Mouse (Mus musculus) testis, adult 2 months (tissue): ENCODE results near the gene Miga1. TPM values are rescaled to one million over a fixed set of nuclear protein-coding genes. Genes with fewer than 3 reads are reported as not detected.

Experiments
- H3K27ac ChIP-seq: fragments of 200-500 bp; 2 replicates; pipeline ENCODE4 v1.5.1; 2012; ENCODE audit warnings: low read depth, low read length; ENCODE audit not compliant: control insufficient read depth, insufficient read depth
- H3K27me3 ChIP-seq: fragments of 200-500 bp; 2 replicates; pipeline ENCODE4 v1.6.1; 2012; ENCODE audit warnings: mild to moderate bottlenecking, low read length, moderate library complexity; ENCODE audit not compliant: control insufficient read depth, insufficient read depth
- H3K36me3 ChIP-seq: fragments of 200-500 bp; 2 replicates; pipeline ENCODE4 v1.6.1; 2012; ENCODE audit warnings: mild to moderate bottlenecking, low read length; ENCODE audit not compliant: control insufficient read depth, insufficient read depth
- H3K4me1 ChIP-seq: fragments of 200-500 bp; 2 replicates; pipeline ENCODE4 v1.6.1; 2012; ENCODE audit warnings: low read length; ENCODE audit not compliant: control insufficient read depth, insufficient read depth
- H3K4me3 ChIP-seq: fragments of 200-500 bp; 2 replicates; pipeline ENCODE4 v1.5.1; 2012; ENCODE audit warnings: low read depth, mild to moderate bottlenecking, low read length, moderate library complexity, mixed read lengths; ENCODE audit not compliant: control insufficient read depth
- CTCF ChIP-seq: fragments of 200-500 bp; IDR thresholded peaks from 2 replicates; pipeline ENCODE4 v1.5.1; 2012; ENCODE audit warnings: low read depth, mild to moderate bottlenecking, inconsistent platforms, low read length, moderate library complexity; ENCODE audit not compliant: control insufficient read depth, insufficient read depth, insufficient replicate concordance
- POLR2A ChIP-seq: fragments of 200-500 bp; IDR thresholded peaks from 2 replicates; pipeline ENCODE4 v1.6.1; 2012; ENCODE audit warnings: low read depth, mild to moderate bottlenecking, inconsistent platforms, low read length, moderate library complexity; ENCODE audit not compliant: control insufficient read depth
- polyA plus RNA-seq: library from polyadenylated mRNA; depleted of rRNA; stranded (reverse); fragments of >200 nt; gene quantifications from 2 replicates; pipeline ENCODE4 v1.2.3, GENCODE M21; 2012

Miga1 gene
- polyA plus RNA-seq, 1 experiment: 3.6 TPM

GRCm38 (mm10) chr3:152241098-152241497 is 99.1 kb downstream of the Miga1 start:
- no peak overlapping the region for H3K27ac ChIP-seq
- no peaks in the 10 kb centered on the region for H3K27me3 ChIP-seq
- TF ChIP-seq CTCF: no peak
- TF ChIP-seq POLR2A: no peak
- H3K4me1 ChIP-seq: no peaks in the 10 kb centered on the region
- H3K4me3 ChIP-seq: no peak overlapping the region
- H3K36me3 ChIP-seq: no peaks in the 10 kb centered on the region

- H3K4me1 ChIP-seq: no peaks in the 10 kb centered on the region
- no peak for TF ChIP-seq CTCF
- TF ChIP-seq POLR2A: no peak
- H3K4me3 ChIP-seq: no peak overlapping the region
- H3K27me3 ChIP-seq: no peaks in the 10 kb centered on the region
- H3K27ac ChIP-seq: no peak overlapping the region
- no peaks in the 10 kb centered on the region for H3K36me3 ChIP-seq
Observed at GRCm38 (mm10) chr3:152239592-152239991, 100.6 kb downstream of the Miga1 start.

- no peak overlapping the region for H3K4me3 ChIP-seq
- H3K27ac ChIP-seq: no peak overlapping the region
- H3K36me3 ChIP-seq: no peaks in the 10 kb centered on the region
- H3K27me3 ChIP-seq: no peaks in the 10 kb centered on the region
- H3K4me1 ChIP-seq: no peaks in the 10 kb centered on the region
- TF ChIP-seq POLR2A: no peak
- no peak for TF ChIP-seq CTCF
Observed at GRCm38 (mm10) chr3:152238836-152239235, 101.4 kb downstream of the Miga1 start.

- no peak overlapping the region for H3K27ac ChIP-seq
- H3K36me3 ChIP-seq: no peaks in the 10 kb centered on the region
- no peak overlapping the region for H3K4me3 ChIP-seq
- H3K4me1 ChIP-seq: no peaks in the 10 kb centered on the region
- TF ChIP-seq CTCF: no peak
- TF ChIP-seq POLR2A: no peak
- no peaks in the 10 kb centered on the region for H3K27me3 ChIP-seq
Observed at GRCm38 (mm10) chr3:152235805-152236204, 104.4 kb downstream of the Miga1 start.

- Histone ChIP-seq H3K36me3 (no peaks in the 10 kb centered on the region), H3K27ac (no peak overlapping the region), H3K4me1 (no peaks in the 10 kb centered on the region), H3K27me3 (no peaks in the 10 kb centered on the region), H3K4me3 (no peak overlapping the region)
- no peak for TF ChIP-seq POLR2A
- TF ChIP-seq CTCF: no peak
Observed at GRCm38 (mm10) chr3:152235238-152235637, 105.0 kb downstream of the Miga1 start.

GRCm38 (mm10) chr3:152231333-152232100 is 108.7 kb downstream of the Miga1 start:
- Histone ChIP-seq H3K27me3 (no peaks in the 10 kb centered on the region), H3K4me1 (no peaks in the 10 kb centered on the region), H3K4me3 (no peak overlapping the region), H3K27ac (no peak overlapping the region), H3K36me3 (no peaks in the 10 kb centered on the region; the same call in 1 of the 2 replicates)
- no peak for TF ChIP-seq POLR2A
- no peak for TF ChIP-seq CTCF

GRCm38 (mm10) chr3:152229271-152229670 is 110.9 kb downstream of the Miga1 start:
- no peak overlapping the region for H3K4me3 ChIP-seq
- no peaks in the 10 kb centered on the region for H3K4me1 ChIP-seq
- H3K27ac ChIP-seq: no peak overlapping the region
- no peaks in the 10 kb centered on the region; the same call in 1 of the 2 replicates for H3K36me3 ChIP-seq
- TF ChIP-seq CTCF (no peak), POLR2A (no peak)
- H3K27me3 ChIP-seq: no peaks in the 10 kb centered on the region

GRCm38 (mm10) chr3:152228843-152229242 is 111.4 kb downstream of the Miga1 start:
- Histone ChIP-seq H3K27me3 (no peaks in the 10 kb centered on the region), H3K36me3 (peaks cover under 1% of the 10 kb centered on the region; the same call in 1 of the 2 replicates), H3K4me3 (no peak overlapping the region), H3K4me1 (no peaks in the 10 kb centered on the region), H3K27ac (no peak overlapping the region)
- TF ChIP-seq POLR2A (no peak), CTCF (no peak)
